Mouse (Mus musculus) gastrocnemius, postnatal 14 days (tissue): ENCODE results near the gene Gab1. TPM values are rescaled to one million over a fixed set of nuclear protein-coding genes. Genes with fewer than 3 reads are reported as not detected.

Experiments
- DNase-seq: peaks from one replicate; pipeline ENCODE4 v3.0.0; 2021; ENCODE audit warnings: mixed read lengths
- intact Hi-C: fragments of 180-260 bp; cut with DNase I; formaldehyde crosslinking; loops from one replicate; pipeline ENCODE4 v1.15.1; 2025; ENCODE audit warnings: low total_unique reads
- long read RNA-seq, 2 experiments: library from polyadenylated mRNA; stranded (forward); transcript quantifications; one replicate each; pipeline ENCODE4 v2.0.0; 2021
- total RNA-seq, 2 experiments: library from RNA; stranded (reverse); gene quantifications; 2 replicates each; pipeline ENCODE4 v1.2.3; 2021

Gab1 gene
- total RNA-seq, result 10 to 100 TPM; 12.7 to 15.2 TPM
- long read RNA-seq, experiment 1, full-length matches to known transcripts, result 5 of 7 reads
- long read RNA-seq, experiment 1, partial matches to known transcripts, result 2 of 7 reads
- long read RNA-seq, experiment 1, other reads (novel, unspliced or antisense), result 0 of 7 reads
- long read RNA-seq, experiment 2, full-length matches to known transcripts, result 7 of 12 reads
- long read RNA-seq, experiment 2, partial matches to known transcripts, result 3 of 12 reads
- long read RNA-seq, experiment 2, other reads (novel, unspliced or antisense), result 2 of 12 reads

DNA sequence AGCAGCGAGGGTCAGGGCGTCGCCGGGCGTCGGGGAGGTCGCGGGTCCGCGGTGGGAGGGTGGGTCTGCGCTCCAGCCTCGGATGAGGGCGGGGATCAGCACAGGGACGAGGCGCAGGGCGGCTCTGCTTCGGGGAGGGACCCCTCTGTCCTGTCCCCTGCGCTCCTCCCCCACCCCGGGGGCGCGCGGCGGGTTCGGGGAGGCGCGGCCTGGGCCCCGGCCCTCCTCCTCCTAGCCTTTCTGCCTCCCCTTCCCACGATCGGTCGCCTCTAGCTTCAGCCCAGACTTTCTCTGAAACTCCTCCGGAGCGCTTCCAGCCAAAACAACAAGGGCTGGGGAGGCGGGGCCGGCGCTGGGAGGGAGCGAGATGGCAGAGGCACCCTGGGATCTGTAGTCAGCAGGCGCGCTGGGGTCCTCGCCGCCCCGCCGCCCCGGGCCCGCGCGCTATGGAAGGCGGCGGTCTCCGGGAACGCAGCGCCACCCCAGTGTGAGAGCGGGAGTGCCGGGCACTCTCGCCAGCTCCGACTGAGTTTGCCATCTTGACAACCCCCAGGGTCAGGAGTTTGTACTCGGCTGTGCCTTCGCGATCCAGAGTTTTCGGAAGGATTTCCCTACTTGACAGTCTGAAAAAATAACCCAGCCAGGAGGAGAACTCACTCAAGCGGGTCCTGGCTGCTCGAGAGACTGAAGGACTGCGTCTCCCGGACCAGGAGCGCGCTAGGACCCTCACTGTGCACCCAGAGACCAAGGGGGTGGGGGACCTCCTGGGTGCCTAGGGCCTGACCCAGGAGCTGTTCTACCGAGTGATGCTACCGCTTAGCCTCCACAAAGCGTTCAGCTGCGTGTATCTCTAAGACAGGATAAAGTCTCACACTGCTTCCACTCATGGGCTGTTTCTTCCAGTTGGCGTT is at the start of gene Gab1:
TSS of gene Gab1 (minus strand) at position 324 of the 911 bp plus-strand sequence.
- intact Hi-C loops, result no loop called here
- peak; percentile 94 for DNase-seq

DNA sequence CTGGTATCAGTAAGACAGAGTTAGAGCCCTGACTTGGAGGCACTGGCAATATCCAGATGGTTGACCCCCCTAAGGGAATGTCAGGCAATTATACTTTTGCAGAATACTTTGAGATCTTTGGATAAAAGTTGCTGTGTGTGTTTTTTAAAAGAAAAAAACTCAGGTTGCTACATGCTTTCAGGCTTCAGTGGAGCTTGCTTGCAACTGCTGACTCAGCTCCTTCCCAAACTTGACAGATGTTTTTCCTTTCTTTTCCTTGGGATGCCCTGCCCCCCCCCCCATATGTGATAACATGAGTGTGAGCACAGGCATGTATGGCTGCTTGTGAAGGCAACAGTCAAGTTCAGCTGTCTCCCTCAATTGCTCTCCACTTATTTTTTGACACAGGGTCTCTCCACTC is 48.5 kb upstream of the Gab1 start:
- intact Hi-C loops, result no loop called here
- no peak for DNase-seq

DNA sequence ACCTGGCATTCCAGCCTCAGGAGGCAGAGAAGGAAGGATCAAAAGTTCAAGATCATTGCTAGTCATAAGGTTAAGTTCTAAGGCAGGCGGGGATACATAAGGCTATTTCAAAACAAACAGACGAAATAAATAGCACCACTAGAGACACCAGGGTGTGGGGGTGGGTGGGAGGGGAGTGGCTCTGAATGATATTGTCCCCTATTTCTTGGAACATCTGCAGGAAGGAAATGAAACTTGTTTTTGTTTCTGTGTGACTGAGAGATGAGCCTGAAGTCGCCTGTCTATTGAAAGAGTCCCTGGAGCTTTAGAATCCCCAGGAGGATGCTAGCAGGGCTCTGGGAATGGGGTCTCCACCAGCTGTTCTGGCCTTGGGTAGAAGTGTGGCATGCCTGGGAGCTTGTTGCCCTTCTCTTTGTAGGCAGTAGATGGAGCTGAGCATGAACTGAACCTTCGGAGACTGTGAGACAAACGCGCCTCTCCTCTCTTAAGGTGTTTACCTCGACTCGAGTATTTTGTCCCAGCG is 43.5 kb upstream of the Gab1 start:
- DNase-seq, result no peak
- intact Hi-C loops, result no loop called here

DNA sequence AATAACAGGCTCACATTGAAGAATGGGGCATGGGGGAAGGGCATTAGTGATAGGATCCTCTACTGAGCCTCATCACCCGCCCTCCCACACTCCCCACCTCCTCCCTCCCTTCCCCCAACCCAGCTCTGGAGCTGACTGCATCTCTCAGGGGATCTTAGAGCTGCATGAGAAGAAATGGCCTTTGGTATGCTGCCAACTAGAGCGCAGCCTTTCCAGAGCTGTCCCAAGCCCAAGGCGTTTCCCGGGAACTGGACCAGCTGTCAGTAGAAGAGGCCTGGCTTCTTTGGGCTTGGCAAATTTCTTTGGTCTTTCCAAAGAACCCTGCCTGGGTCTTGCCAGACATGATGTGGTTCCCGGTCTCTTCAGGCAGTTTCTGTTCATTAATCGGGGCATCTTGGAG is 42.3 kb upstream of the Gab1 start:
- intact Hi-C loops, result no loop called here
- peak; percentile 84 for DNase-seq

DNA sequence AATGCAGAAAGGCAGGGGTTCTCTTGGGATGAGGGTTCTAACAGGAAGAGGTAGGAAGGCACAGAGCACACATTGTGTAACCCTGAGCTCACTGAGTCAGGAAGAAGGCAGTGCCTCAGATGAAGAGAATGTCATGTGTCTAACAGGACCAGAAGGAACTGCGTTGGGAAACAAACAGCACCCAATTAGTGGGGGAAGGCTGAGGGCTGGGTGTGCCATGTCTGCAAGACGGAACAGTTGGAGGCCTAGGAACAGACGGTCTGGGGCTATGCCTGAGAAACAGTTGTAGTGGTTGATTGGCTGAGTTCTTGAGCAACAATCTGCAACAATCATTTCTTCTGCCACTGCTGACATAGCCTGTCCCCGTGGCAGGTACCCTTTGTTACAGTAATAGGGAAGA is 38.8 kb upstream of the Gab1 start:
- DNase-seq, result no peak
- intact Hi-C loops, result no loop called here

DNA sequence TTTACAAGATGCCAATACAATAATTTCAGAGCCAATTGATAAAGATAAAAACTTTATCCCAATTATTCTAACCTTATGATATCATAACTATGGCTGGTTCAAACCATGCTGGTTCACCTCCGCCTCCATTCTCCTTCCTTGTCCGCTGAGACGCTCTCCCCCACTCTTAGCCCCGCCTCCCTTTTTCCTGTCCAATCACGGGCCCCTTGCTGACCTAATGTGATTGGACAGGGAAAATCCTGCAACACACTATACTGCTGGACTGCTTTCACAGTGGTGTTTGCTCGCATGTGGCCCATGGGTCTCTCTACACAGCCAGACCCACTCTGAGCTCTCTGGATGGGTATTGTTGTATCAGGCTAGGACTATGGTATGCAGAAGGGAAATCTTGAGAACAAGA is 38.2 kb upstream of the Gab1 start:
- intact Hi-C loops, result no loop called here
- DNase-seq, result no peak

DNA sequence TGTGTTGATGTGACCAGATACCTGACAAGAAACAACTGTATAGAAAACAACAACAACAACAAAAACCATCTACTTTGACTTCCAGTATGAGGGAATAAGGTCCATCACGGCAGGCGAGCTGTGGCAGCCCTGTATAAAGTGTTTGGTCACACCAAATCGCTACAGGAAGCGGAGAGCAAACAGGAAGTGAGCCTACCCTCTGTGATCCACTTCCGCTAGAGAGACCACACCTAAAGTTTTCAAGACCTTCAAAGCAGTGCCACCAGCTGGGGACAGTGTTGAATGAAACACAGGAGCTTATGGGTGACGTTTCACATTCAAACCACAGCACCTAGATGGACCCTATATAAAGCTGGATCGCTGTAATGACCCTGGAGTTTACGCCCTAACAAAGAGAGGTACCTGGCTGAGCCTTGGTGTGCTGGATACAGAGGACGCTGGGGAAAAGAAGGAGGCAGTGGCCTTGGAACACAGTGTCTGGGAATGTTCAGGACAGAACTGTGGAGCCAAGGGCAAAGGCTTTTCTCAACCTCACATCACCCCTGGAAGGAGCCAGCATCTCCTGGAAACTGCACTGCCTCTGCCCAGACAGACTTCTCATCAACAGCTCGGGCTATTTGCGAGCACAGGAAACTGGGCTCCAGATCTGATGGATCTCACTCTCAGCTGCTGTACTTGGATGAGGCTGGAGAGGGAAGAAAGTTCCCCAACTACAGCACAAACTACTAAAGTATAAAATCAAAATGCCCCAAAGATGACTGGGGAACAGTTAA is 36.3 kb upstream of the Gab1 start:
- intact Hi-C loops, result no loop called here
- peak; percentile 45 for DNase-seq

DNA sequence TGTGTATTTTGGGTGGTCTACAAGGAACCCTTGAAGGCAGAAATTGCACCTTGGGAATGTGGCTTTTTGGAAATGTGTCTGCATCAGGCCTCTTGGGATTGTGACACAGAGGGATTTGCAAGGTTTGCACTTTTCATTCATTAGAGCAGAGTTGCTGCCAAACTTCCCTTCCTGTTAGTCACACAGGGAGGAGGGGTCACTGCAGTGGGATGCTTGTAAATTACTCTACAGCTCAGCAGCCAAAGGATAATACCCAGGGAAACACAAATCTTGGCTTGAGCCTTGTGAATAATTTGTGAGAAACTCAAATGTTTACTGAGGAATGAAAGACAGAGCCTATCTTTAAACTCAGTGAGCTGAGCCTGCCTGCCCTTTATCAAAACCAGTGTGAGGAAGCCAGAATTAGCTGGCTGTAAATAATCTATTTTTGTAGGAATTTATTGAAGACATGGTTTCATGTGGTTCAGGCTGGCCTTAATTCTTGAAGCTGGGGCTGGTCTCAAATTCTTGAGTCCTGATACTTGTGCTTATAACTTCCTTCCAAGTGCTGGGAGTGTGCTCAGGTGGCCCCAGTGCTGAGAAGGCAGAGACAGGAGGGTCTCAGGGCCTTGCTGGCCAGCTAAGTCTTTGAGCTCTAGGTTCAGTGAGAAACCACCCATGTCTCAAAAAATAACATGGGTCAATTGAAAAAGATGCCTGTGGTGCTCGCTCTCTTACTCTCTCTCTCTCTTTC is 32.9 kb upstream of the Gab1 start:
- peak; percentile 27 for DNase-seq
- intact Hi-C loops, result no loop called here

DNA sequence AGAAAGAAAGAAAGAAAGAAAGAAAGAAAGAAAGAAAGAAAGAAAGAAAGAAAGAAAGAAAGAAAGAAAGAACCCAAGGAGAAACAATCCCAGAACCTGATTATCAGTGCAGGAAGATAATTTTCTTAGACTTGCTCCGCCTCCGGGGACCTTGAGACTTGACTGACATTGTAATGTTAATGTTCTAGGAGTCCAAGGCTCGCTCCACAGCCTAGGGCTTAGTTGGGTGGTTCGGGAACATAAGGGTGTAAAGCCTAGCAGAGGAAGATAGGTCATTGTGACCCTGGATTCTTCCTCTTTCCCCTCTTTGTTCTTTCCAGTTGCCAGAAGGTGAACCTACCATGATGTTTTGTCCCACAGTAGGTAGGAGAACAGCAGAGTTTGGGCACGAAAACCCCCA is 31.1 kb upstream of the Gab1 start:
- no peak for DNase-seq
- intact Hi-C loops, result no loop called here

DNA sequence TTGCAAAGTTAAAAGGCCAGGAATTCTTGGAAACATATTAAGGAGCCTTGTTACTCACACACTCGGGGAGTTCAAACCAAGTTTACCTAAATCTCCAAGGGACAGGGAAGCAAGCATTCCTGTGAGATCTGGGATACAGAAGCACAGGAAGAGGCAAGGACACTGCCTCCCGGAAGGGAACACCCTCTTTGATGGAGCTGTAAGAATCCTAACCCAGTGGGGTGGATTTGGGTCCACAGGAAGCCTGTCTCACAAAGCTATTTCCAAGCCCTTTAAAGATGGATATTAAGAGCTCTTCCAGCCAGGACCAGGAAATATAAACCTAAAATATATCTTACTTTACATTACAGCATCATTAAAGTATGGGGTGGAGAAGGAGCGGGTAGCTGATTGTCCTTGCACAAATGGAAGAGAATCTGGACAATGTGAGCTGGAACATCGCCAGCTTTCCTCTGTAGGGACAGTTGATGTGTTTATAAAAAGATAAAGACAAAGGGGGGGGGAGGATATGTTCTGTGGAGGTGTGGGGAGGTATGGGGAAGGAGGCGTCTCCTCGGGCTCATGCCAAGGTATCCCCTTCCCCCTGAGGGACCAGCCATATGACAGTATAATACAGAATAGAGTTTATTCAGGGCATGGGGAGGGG is 28.1 kb upstream of the Gab1 start:
- DNase-seq, result no peak
- intact Hi-C loops, result no loop called here

DNA sequence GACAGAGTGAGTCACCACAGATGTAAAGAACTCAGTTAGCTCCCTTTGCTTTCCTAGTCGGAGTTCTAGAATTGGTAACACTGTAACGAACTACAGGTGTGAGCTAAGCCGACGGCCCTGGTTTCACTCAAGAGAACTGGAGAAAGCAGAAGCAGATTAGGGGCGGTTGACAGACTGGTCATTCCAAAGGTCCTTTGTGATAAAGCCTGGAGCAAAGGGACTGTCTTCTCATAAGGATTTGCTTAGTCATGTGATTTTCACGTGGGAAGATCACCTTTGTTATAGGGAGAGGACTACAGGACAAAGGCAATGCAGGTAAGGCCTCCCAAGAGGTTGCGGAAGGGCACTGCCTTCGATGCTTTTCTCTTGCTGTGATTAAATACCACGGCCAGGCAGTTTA is 22.0 kb upstream of the Gab1 start:
- no peak for DNase-seq
- intact Hi-C loops, result no loop called here

DNA sequence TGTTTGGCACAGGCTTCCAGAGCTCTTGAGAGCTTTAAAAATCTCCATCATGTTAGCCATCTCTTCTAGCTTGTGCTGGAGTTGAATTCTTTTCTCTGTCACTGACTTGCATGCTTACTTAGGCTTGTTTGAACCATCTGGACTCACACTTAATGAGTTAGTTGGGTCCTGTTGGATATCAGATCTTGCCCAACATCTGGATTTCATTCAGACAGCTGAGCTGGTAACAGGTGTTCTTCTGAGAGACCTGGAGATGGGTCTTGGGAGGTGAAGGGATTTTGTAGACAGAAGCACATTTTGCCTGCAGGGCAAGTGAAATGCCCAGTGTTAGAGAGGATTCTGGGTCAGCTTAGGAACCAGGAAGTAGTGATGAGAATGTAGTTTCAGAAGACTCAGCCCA is 19.0 kb upstream of the Gab1 start:
- no peak for DNase-seq
- intact Hi-C loops, result no loop called here

DNA sequence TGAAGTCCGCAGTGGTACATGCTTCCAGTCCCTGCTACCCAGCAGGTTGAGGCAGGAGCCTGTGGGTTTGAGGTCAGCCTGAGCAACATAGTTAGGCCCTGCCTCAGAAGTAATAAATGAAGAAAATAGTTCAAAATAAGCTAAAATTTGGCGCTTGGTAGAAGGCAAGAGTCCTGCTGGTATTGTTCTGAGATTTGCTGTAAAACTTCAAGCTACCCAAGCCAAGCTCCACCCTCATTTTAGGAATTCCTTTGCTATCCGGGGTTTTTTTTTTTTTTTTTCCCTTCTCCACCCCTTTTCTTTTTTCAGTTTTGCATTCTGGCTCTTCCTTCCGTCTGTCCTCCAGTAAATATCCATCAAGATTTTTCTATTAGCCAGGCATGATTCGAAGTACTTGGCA is 15.7 kb upstream of the Gab1 start:
- intact Hi-C loops, result no loop called here

DNA sequence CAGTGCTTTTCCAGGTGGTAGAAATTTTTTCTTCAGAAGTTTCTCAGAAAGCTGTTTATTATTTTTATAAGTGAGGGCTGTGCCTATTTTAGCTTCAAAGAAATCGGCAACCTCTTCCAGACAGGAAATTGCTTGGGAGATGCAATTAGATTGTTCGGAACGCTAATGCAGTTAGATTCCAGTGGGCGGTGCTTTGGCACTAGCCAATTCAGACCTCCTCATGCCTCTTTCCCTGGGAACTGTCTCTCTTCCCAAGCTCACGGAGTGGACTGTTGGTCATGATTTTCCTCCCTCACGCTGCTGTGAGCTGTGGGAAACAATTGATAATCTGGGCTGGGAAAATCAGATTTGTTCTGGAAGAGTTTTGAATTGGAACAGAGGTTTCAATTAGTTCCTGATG is 15.1 kb upstream of the Gab1 start:
- DNase-seq, result peak; percentile 30
- intact Hi-C loops, result no loop called here

More for the DNA sequence above, 15.7 kb upstream of the Gab1 start:
- DNase-seq, result no peak

DNA sequence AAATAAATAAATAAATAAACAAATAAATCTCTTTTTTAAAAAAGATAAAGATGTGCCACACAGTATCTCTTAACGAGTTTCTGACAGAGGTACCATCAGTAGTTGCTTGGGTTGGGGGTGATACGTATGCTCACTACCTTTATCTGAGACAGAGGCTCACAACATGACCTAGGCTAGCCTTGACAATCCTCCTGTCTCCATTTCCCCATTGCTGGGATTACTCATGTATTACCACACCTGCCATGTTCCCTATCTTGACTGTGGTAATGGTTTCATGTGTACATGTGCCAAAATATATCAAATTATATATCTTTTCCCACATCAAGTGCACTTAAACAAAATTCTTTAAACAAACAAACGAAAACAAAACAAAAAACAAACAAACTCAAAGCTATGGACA is 14.2 kb upstream of the Gab1 start:
- no peak for DNase-seq
- intact Hi-C loops, result no loop called here

DNA sequence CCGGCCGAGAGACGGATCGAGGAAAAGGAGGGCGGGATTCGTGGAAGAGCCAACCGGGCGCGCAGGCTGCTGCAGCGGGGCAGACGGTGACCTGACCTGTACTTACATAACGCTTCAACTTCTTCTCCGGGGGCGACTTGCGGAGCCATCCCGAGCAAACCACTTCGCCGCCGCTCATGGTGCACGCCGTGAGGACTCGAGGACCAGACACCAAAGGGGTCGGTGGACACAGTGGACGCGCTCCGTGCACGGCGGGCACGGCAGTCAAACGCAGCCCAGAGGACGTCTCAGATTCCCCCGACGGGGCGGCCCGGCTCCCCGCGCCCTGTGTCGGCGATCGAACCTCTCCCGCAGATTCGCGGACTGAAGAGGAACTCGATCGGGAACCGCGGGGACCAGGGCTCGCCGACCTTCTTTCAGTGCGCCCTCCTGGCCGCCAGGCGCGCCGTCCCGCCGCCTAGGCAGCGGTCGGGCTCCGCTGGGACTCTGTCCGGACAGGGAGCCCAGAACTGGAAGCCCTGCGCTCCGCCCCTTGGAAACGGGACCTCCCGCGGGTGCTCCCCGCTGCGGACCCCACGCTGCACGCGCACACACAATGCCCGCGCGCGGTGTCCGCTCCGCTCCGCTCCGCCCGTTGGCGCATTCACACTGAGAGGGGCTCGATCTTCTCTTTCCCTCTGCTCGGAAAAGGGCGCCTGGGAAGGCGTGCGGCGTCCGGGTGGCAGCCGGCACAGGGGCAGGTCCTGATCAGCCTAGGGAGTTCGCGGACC is 708 bp downstream of the Gab1 start:
- DNase-seq, result peak; percentile 86
- intact Hi-C loops, result loop anchor here (5.0 kb wide), 1 partner anchor 102 kb away; no protein-coding TSS in a partner anchor

DNA sequence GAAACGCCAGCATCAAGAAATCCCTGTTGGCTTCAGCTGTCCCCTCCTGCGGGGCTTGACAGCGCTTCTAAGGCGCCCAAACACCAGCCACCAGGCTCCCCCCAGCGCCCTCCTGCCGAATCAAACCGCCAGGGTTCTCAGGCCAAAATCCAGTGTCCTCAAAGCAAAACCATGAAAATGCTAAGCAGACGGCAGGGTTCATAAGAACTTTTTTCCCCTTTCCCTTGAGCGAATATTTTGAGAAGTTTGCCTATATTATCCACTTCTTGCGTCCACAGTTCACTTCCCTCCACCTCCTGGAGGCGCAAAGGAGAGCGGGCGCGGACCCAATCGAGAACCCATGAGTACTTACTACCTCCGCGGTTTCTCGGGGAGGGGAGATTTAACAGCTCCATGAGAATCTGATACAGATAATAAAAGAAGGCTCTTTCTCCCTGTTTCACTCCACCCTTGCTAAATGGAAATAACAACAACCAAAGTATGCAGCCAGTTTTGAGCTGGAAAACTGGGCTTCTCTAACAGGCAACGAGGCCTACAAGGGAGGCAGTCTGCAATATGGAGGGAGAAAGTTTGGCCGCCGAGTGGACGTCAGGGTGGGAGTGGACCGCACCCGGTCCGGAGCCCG is 1.4 kb downstream of the Gab1 start:
- intact Hi-C loops, result loop anchor here (5.0 kb wide), 1 partner anchor 102 kb away; no protein-coding TSS in a partner anchor
- DNase-seq, result peak; percentile 78

DNA sequence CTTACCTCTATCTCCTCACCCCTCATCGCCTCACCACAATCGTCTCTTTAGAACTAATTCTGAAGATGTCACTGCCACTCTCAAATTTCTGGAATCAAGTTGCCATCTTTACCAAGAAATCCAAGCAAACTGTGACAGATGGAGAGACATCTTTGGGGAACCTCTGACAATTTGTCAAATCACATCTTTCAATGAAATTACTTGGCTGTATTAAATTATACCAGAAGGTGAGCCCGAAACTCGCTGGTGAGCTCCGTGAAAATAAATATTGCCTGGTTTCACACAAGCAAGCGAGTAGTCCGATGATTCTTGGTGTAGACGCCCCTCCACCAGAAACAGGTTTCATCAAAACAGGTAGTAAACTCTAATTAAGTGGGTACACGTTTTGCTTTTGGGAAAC is 2.2 kb downstream of the Gab1 start:
- intact Hi-C loops, result loop anchor here (5.0 kb wide), 1 partner anchor 101 kb away; no protein-coding TSS in a partner anchor
- no peak for DNase-seq
